Mouse (Mus musculus) limb, embryonic 15.5 days (tissue): ENCODE measurements at regions not wholly inside any gene's neighbourhood (a gene's known extent, or its start where the extent isn't known, plus 50 kb on each side); places are given as distances from the start of the nearest gene placed in this dataset.
"Not testable (repeated sequence)": the region's sequence is repeated elsewhere in the genome, so short reads cannot be mapped to it uniquely, and the experiment has no call there.

Experiments used
- ATAC-seq: fragments of 200-750 bp; cut with Nextera tagmentation; 2 replicates; pipeline ENCODE4 v1.8.0; 2017; ENCODE audit warnings: low read depth, moderate TSS enrichment; ENCODE audit not compliant: insufficient number of reproducible peaks, low FRiP score, low TSS enrichment
- H3K27ac ChIP-seq: fragments of 300-500 bp; sonication (generic); 2 replicates; pipeline ENCODE4 v1.5.1; 2015; ENCODE audit warnings: moderate library complexity, mild to moderate bottlenecking, inconsistent platforms
- H3K27me3 ChIP-seq: fragments of 300-500 bp; sonication (generic); 2 replicates; pipeline ENCODE4 v1.6.1; 2015; ENCODE audit warnings: inconsistent platforms
- H3K36me3 ChIP-seq: fragments of 300-500 bp; sonication (generic); 2 replicates; pipeline ENCODE4 v1.6.1; 2015; ENCODE audit warnings: inconsistent platforms
- H3K4me1 ChIP-seq: fragments of 300-500 bp; sonication (generic); 2 replicates; pipeline ENCODE4 v1.6.1; 2015; ENCODE audit warnings: inconsistent platforms
- H3K4me2 ChIP-seq: fragments of 300-500 bp; sonication (generic); 2 replicates; pipeline ENCODE4 v1.6.1; 2015; ENCODE audit warnings: mild to moderate bottlenecking, inconsistent platforms
- H3K4me3 ChIP-seq: fragments of 300-500 bp; sonication (generic); 2 replicates; pipeline ENCODE4 v1.5.1; 2015; ENCODE audit warnings: mild to moderate bottlenecking, inconsistent platforms
- H3K9ac ChIP-seq: fragments of 300-500 bp; sonication (generic); 2 replicates; pipeline ENCODE4 v1.6.1; 2015; ENCODE audit warnings: inconsistent platforms
- H3K9me3 ChIP-seq: fragments of 300-500 bp; sonication (generic); 2 replicates; pipeline ENCODE4 v1.6.1; 2016; ENCODE audit warnings: inconsistent platforms
- WGBS: fragments of 180-500 bp; shearing (Covaris S2); methylation state at CpG from one replicate; pipeline ENCODE4 v1.1.7; 2015; 5-methylcytosine and 5-hydroxymethylcytosine counted together

DNA sequence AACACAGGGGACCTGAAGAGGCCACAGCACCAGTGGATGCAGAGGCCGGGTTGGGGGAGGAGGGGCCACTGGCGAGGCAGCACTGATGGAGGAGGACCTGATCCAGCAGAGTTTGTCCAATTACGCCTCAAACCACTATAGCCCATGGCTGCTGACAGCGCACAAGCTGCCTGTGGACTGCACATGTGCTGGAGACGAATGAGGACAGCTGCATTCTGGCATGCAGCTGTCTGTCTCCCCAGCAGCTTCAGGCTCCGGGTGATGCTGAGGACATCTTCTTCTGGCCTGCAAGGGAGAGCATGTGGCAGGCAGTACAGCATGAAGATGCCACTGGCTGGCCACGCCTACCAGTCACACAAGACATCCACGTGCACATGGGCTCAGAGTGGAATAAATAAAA, 1055.2 kb downstream of the Basp1 start:
- ATAC-seq = no peak

DNA sequence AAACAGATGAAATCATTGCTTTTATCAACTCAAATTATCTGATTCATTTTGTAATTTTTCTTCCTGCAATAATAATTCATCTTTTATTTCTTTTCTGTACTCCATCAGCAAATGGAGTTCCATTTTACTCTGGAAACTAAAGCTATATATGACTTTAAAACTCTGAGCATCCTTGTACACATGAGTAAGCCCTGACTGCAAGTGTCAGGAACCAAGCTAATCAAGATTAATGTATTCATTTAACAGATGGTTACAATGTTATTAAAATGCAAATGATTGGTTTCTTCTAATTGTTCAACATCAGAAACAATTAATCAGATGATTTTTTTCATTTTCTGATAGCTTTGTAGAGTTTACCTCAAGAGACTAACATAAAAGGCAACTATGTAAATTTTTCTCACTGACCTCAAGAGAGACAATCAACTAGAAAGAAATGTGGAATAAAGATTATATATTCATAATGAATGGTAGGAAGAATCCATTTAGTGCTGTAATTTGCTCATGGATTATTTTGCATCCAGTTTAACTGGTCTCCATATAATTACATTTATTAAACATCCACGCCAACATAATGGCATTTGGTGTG, 1064.5 kb downstream of the Basp1 start:
- Histone ChIP-seq H3K27me3 (no peaks in the 10 kb centered on the region), H3K36me3 (no peaks in the 10 kb centered on the region), H3K4me3 (no peak overlapping the region), H3K4me2 (no peak overlapping the region), H3K4me1 (no peaks in the 10 kb centered on the region), H3K9me3 (no peaks in the 10 kb centered on the region), H3K9ac (no peak overlapping the region), H3K27ac (no peak overlapping the region)
- ATAC-seq = no peak
- WGBS = 72% methylated on average over 1 of the region's 1 CpGs

More for the DNA sequence above, 1055.2 kb downstream of the Basp1 start:
- Histone ChIP-seq H3K4me2 (no peak overlapping the region), H3K27ac (no peak overlapping the region), H3K9ac (no peak overlapping the region), H3K36me3 (no peaks in the 10 kb centered on the region), H3K4me3 (no peak overlapping the region), H3K9me3 (no peaks in the 10 kb centered on the region), H3K4me1 (no peaks in the 10 kb centered on the region), H3K27me3 (no peaks in the 10 kb centered on the region)
- 77% methylated on average over 8 of the region's 8 CpGs for WGBS

DNA sequence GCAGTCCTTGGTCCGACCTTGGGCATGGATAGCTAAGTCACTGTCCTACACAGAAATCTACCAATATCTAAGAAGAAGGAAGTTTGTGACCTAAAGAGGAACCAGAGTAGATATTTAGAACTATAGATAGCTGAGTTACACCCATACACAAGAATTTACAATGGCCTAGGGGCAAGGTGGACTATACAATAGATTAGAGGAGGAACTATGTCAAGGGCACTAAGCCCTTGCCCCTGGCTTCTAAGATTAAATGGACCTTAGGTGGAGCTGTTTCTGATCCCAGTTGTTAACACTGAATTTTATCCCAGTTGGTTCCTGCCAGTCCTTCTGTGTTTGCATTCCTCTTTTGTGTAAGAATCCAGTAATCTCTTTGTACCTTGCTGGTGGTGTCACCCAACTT, 1077.7 kb downstream of the Basp1 start:
- H3K4me2 ChIP-seq, H3K27ac ChIP-seq, H3K36me3 ChIP-seq, H3K27me3 ChIP-seq, H3K4me3 ChIP-seq, ATAC-seq, H3K9me3 ChIP-seq, H3K9ac ChIP-seq, H3K4me1 ChIP-seq: not testable (repeated sequence)
- WGBS = 85% methylated on average over 1 of the region's 1 CpGs

DNA sequence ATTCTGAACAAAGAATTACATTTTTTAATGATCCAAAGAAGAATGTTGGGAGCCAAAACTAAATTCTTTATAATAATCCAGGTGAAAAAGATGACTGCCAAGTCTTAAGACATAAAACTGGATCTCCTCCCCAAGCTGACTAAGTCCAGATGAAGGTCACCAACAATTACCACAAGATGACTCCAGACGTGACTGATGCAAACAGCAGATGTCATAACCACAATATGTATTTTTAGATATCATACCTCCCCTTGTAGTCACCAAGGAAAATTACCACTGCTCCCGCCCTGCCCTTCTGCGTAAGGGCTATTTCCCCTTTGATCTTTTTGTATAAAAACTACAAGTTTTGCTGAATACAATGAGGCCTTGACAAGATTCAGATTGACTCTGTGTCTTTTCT, 1110.4 kb downstream of the Basp1 start:
- not testable (repeated sequence) for H3K9me3 ChIP-seq, ATAC-seq, H3K4me3 ChIP-seq, H3K27me3 ChIP-seq, H3K9ac ChIP-seq, H3K27ac ChIP-seq, H3K4me2 ChIP-seq, H3K4me1 ChIP-seq, H3K36me3 ChIP-seq
- 68% methylated on average over 3 of the region's 3 CpGs for WGBS

DNA sequence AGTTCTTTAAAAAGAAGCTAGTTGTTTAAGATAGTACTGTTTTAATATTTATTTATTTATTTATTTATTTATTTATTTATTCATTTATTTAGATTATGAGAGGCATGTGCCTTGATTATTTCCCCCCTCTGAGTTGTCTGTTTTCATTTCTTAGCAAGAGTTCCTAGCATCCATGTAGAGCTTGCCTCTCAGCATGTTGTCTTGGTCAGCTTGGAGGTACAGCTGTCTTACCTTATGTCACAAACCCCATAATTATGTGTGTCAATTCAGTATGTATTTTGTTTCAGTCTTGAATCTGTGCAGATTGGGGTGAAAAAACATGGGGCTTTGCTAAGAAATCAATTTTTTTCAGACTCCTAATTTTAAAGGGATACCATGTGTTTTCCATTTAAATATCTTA, 1116.3 kb downstream of the Basp1 start:
- no peaks in the 10 kb centered on the region for H3K9me3 ChIP-seq
- H3K27me3 ChIP-seq = no peaks in the 10 kb centered on the region
- H3K4me1 ChIP-seq = no peaks in the 10 kb centered on the region
- no peaks in the 10 kb centered on the region for H3K36me3 ChIP-seq
- H3K9ac ChIP-seq = no peak overlapping the region
- no peak for ATAC-seq
- H3K27ac ChIP-seq = no peak overlapping the region
- no peak overlapping the region for H3K4me2 ChIP-seq
- H3K4me3 ChIP-seq = no peak overlapping the region

DNA sequence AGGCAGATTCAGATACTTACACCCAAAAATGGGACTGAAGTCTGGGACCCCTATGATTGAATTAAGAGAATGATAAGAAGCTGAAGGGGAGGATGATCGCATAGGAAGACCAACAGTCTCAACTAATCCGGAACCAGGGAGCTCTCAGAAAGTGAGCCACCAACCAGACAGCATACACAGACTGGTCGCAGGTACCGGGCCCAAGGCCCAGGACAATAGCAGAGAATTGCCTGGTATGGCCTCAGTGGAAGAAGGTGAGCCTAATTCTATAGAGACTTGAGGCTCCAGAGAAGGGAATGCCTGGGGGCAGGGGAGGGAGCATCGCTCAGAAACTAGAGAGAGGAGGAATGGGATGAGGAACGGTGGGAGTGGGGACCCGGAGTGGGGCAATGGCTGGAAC, 1116.8 kb downstream of the Basp1 start:
- Histone ChIP-seq H3K4me1 (no peaks in the 10 kb centered on the region), H3K36me3 (no peaks in the 10 kb centered on the region), H3K27ac (no peak overlapping the region), H3K9ac (no peak overlapping the region), H3K27me3 (no peaks in the 10 kb centered on the region), H3K9me3 (no peaks in the 10 kb centered on the region), H3K4me3 (no peak overlapping the region), H3K4me2 (no peak overlapping the region)
- WGBS = 90% methylated on average over 7 of the region's 7 CpGs
- no peak for ATAC-seq

DNA sequence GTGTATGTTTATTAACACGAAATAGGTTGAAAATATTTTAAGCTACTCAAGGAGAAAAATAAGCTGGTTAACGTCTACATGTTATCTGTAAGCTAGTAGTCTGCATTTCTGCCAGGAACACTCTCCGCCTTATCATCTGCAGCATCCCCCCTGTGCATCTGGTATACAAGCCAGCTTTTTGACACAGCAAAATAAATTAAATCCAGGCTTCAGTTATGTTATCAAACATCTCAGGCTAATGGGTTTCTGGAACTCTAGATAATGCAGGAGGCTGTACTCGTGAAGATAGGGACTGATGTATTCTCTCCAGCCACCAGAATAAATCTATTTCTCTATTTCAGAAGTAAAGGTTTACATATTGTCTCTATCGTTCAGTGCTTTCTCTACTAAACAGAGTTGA, 1138.5 kb downstream of the Basp1 start:
- Histone ChIP-seq H3K9ac (no peak overlapping the region), H3K9me3 (no peaks in the 10 kb centered on the region), H3K4me1 (no peaks in the 10 kb centered on the region), H3K36me3 (no peaks in the 10 kb centered on the region), H3K27ac (no peak overlapping the region), H3K27me3 (no peaks in the 10 kb centered on the region), H3K4me2 (no peak overlapping the region), H3K4me3 (no peak overlapping the region)
- ATAC-seq = no peak
- WGBS = 72% methylated on average over 5 of the region's 5 CpGs

DNA sequence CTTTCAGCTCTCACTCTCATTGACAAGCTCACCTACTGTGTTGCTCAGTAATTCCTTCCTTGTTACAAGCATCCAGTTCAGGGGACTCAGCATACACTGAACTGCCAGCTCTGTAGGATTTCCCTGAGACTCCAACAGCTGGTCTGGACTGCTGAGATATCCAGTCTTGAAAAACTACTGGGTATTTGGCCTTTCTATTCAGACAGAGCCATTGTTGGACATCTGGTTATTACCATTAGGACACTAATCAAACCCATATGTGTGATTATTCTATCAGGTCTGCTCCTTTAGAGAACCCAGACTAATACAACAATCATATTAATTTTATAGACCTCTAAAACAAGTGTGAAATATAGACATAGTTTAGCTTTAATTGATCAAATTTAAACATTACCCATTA, 1146.2 kb downstream of the Basp1 start:
- H3K4me1 ChIP-seq = no peaks in the 10 kb centered on the region
- no peaks in the 10 kb centered on the region for H3K36me3 ChIP-seq
- no peak overlapping the region for H3K9ac ChIP-seq
- no peak for ATAC-seq
- H3K9me3 ChIP-seq = no peaks in the 10 kb centered on the region
- H3K4me2 ChIP-seq = no peak overlapping the region
- H3K4me3 ChIP-seq = no peak overlapping the region
- no peaks in the 10 kb centered on the region for H3K27me3 ChIP-seq
- no peak overlapping the region for H3K27ac ChIP-seq
